Mouse (Mus musculus) myocyte (in vitro differentiated cells): ENCODE results near the gene Golga7b.

Experiments
- CEBPB ChIP-seq: IDR thresholded peaks from 2 replicates; pipeline ENCODE4 v1.6.1; 2011; ENCODE audit warnings: mild to moderate bottlenecking, moderate library complexity; ENCODE audit not compliant: poor library complexity, insufficient read depth, severe bottlenecking
- E2F4 ChIP-seq: IDR thresholded peaks from one replicate; pipeline ENCODE4 v1.6.1; 2011; ENCODE audit warnings: mild to moderate bottlenecking, control low read depth, moderate library complexity; ENCODE audit not compliant: insufficient read depth
- MAX ChIP-seq: IDR thresholded peaks from one replicate; pipeline ENCODE4 v1.6.1; 2011; ENCODE audit warnings: low read depth, mild to moderate bottlenecking, control low read depth
- MYOD1 ChIP-seq, 3 experiments: IDR thresholded peaks; one replicate each; pipeline ENCODE4 v1.6.1; 2011; ENCODE audit warnings: control low read depth in 2 of 3, low read depth in 2 of 3, mild to moderate bottlenecking in 2 of 3, moderate library complexity in 1 of 3; ENCODE audit not compliant: insufficient read length in 2 of 3, control insufficient read depth in 1 of 3
- MYOG ChIP-seq, 3 experiments: IDR thresholded peaks; one replicate each; pipeline ENCODE4 v1.6.1; 2011; ENCODE audit warnings: control low read depth in 2 of 3, low read depth in 2 of 3, mild to moderate bottlenecking in 2 of 3; ENCODE audit not compliant: insufficient read length in 2 of 3, control insufficient read depth in 1 of 3, insufficient read depth in 1 of 3
- POLR2A ChIP-seq: IDR thresholded peaks from one replicate; pipeline ENCODE4 v1.6.1; 2011; ENCODE audit warnings: low read depth, mild to moderate bottlenecking, control low read depth, moderate library complexity; ENCODE audit not compliant: insufficient read length
- POLR2AphosphoS2 ChIP-seq: IDR thresholded peaks from one replicate; pipeline ENCODE4 v1.6.1; 2011; ENCODE audit warnings: low read depth, control low read depth; ENCODE audit not compliant: insufficient read length
- REST ChIP-seq: IDR thresholded peaks from one replicate; pipeline ENCODE4 v1.6.1; 2011; ENCODE audit warnings: mild to moderate bottlenecking, control low read depth, moderate library complexity; ENCODE audit not compliant: insufficient read depth, insufficient read length
- SRF ChIP-seq: IDR thresholded peaks from one replicate; pipeline ENCODE4 v1.6.1; 2011; ENCODE audit warnings: low read depth; ENCODE audit not compliant: control insufficient read depth, insufficient read length
- TCF12 ChIP-seq: IDR thresholded peaks from one replicate; pipeline ENCODE4 v1.6.1; 2011; ENCODE audit warnings: mild to moderate bottlenecking, control low read depth; ENCODE audit not compliant: poor library complexity, insufficient read depth, severe bottlenecking
- USF1 ChIP-seq: IDR thresholded peaks from one replicate; pipeline ENCODE4 v1.6.1; 2011; ENCODE audit warnings: low read depth, mild to moderate bottlenecking, control low read depth, moderate library complexity

- no peak for TF ChIP-seq POLR2A
- TF ChIP-seq MAX: no peak
- TF ChIP-seq MYOG (IDR thresholded peaks at IDR 0.05; ENCODE audit: control insufficient read depth in 1 of 3, insufficient read depth in 1 of 3, insufficient read length in 2 of 3, low read depth in 2 of 3): no peak
- no peak for TF ChIP-seq POLR2AphosphoS2
- TF ChIP-seq E2F4: no peak
- TF ChIP-seq USF1: no peak
- no peak for TF ChIP-seq TCF12
- no peak for TF ChIP-seq MYOD1 (IDR thresholded peaks at IDR 0.05; ENCODE audit: control insufficient read depth in 1 of 3, insufficient read length in 2 of 3, low read depth in 2 of 3)
- no peak for TF ChIP-seq CEBPB
- no peak for TF ChIP-seq SRF
- no peak for TF ChIP-seq REST
Observed at GRCm38 (mm10) chr19:42217374-42217763, 30.0 kb upstream of the Golga7b start.
